ENCODE assay signal across 20 mouse cellular contexts in the genomic region with DNA sequence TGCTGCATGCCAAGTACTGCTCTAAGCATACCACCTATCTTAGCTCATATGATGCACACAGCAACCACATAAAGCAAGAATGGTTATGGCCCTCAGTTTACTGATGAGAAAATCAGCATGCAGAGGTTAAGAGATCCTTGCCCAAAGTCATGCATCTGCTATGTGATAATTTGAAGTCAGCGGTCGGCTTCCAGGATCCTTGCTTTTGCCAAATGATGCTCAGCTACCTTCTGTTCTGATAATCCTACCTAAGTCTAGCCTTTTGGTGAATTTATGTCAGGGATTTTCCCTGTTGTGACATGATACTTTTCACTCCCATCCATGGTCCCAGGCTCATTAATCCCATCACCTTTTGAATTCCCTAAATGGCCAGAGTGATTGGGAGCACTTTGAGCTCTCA.
DNase-seq lines count a peak whose midpoint lies in the region; ATAC-seq and TF ChIP-seq lines count a peak whose summit lies in the region.
"Had no signal": no experiment of that assay in that cellular context is flagged by ENCODE, and none has a peak within 500 bp of the region (broad histone marks: within the 10 kb centered on the region; RNA-seq: fewer than 3 reads in every experiment).

No protein-coding gene starts in this region.

- no peak overlapping the region for H3K4me3 ChIP-seq in layer of hippocampus, adult 2 months
- H3K4me3 ChIP-seq: embryonic facial prominence, embryonic 12.5 days; embryonic facial prominence, embryonic 15.5 days; forebrain, embryonic 12.5 days; forebrain, embryonic 15.5 days; hindbrain, embryonic 10.5 days; hindbrain, embryonic 13.5 days; intestine, embryonic 15.5 days had no signal

- no peak for DNase-seq in cerebellum, adult 11-12 months
- DNase-seq in heart, adult 11 months, result peak; percentile 29
- DNase-seq in heart, postnatal 4 days, result no peak
- peak; percentile 19 to 20 for DNase-seq in cerebellum, postnatal 10 days
- DNase-seq in layer of hippocampus, adult 2 months (ENCODE audit: low spot score in 2 of 2), result no peak
- no peak for DNase-seq in adrenal gland, adult 8-10 months
- DNase-seq: adrenal gland, postnatal 10 days; gastrocnemius, postnatal 36 days; kidney, adult 11 months; kidney, adult 8-10 months had no signal

- no peak for TF ChIP-seq CTCF in layer of hippocampus, adult 2 months (conservative IDR thresholded peaks at IDR 0.05)

- ATAC-seq in cerebellum, adult (ENCODE audit: insufficient number of reproducible peaks, low FRiP score, low TSS enrichment), result 0 out of 2 replicates have a peak, but pooled peaks have one; percentile 34
- ATAC-seq: activated CD4-positive, CD25-positive, alpha-beta regulatory T cell, adult 4 months; forebrain, embryonic 15.5 days; hindbrain, embryonic 16.5 days; intestine, embryonic 15.5 days had no signal

- H3K27ac ChIP-seq in layer of hippocampus, adult 2 months, result no peak overlapping the region
- H3K27ac ChIP-seq: embryonic facial prominence, embryonic 12.5 days; embryonic facial prominence, embryonic 15.5 days; forebrain, embryonic 12.5 days; forebrain, embryonic 15.5 days; hindbrain, embryonic 10.5 days; hindbrain, embryonic 13.5 days; intestine, embryonic 15.5 days had no signal

Comparison
In these comparisons a context has a peak if more than half of its experiments do, and no peak if none do; other contexts are left out.
1. DNase-seq: peak in heart, adult 11 months (single experiment) and cerebellum, postnatal 10 days (2 of 2); none in cerebellum, adult 11-12 months (single experiment), heart, postnatal 4 days (single experiment), layer of hippocampus, adult 2 months (0 of 2) and adrenal gland, adult 8-10 months (single experiment).